Mouse (Mus musculus): Measurements from ENCODE around the gene Ccm2. TPM values are rescaled to one million over a fixed set of nuclear protein-coding genes. Genes with fewer than 3 reads are reported as not detected.

Gene Ccm2
- polyA plus RNA-seq, 1 experiment from 2014 or later: 92.9 TPM

GRCm38 (mm10) chr11:6588295-6588694 lies 41.6 kb downstream of the Ccm2 start:
- Histone ChIP-seq H3K27ac (no peak overlapping the region), H3K4me1 (no peaks in the 10 kb centered on the region), H3K36me3 (peaks cover 66% of the 10 kb centered on the region), H3K27me3 (no peaks in the 10 kb centered on the region), H3K9ac (no peak overlapping the region), H3K4me3 (no peak overlapping the region), H3K4me2 (no peak overlapping the region), H3K9me3 (no peaks in the 10 kb centered on the region)
- ATAC-seq (ENCODE audit: borderline replicate concordance, extremely low read depth, low FRiP score, low TSS enrichment): no peak
- 92% methylated on average over 7 of the region's 7 CpGs for WGBS

- H3K9me3 ChIP-seq: no peaks in the 10 kb centered on the region
- no peaks in the 10 kb centered on the region for H3K4me1 ChIP-seq
- H3K9ac ChIP-seq: no peak overlapping the region
- H3K27ac ChIP-seq: no peak overlapping the region
- 82% methylated on average over 7 of the region's 7 CpGs for WGBS
- peaks cover 76% of the 10 kb centered on the region for H3K36me3 ChIP-seq
- no peak overlapping the region for H3K4me3 ChIP-seq
- no peak overlapping the region for H3K4me2 ChIP-seq
- ATAC-seq (ENCODE audit: borderline replicate concordance, extremely low read depth, low FRiP score, low TSS enrichment): no peak
- no peaks in the 10 kb centered on the region for H3K27me3 ChIP-seq
Measured at GRCm38 (mm10) chr11:6589838-6590237, 43.2 kb downstream of the Ccm2 start.

- Histone ChIP-seq H3K9me3 (no peaks in the 10 kb centered on the region), H3K4me3 (no peak overlapping the region), H3K27ac (no peak overlapping the region), H3K4me1 (no peaks in the 10 kb centered on the region), H3K9ac (no peak overlapping the region), H3K4me2 (no peak overlapping the region), H3K27me3 (no peaks in the 10 kb centered on the region), H3K36me3 (peaks cover 84% of the 10 kb centered on the region)
- 83% methylated on average over 10 of the region's 10 CpGs for WGBS
- no peak for ATAC-seq (ENCODE audit: borderline replicate concordance, extremely low read depth, low FRiP score, low TSS enrichment)
Measured at GRCm38 (mm10) chr11:6590933-6591675, 44.4 kb downstream of the Ccm2 start.

GRCm38 (mm10) chr11:6593406-6593805 lies 46.7 kb downstream of the Ccm2 start:
- Histone ChIP-seq H3K27me3 (no peaks in the 10 kb centered on the region), H3K4me1 (peaks cover 5% of the 10 kb centered on the region), H3K4me3 (no peak overlapping the region), H3K9ac (no peak overlapping the region), H3K27ac (no peak overlapping the region), H3K36me3 (peaks cover 89% of the 10 kb centered on the region), H3K4me2 (no peak overlapping the region), H3K9me3 (no peaks in the 10 kb centered on the region)
- 61% methylated on average over 11 of the region's 11 CpGs for WGBS
- ATAC-seq (ENCODE audit: borderline replicate concordance, extremely low read depth, low FRiP score, low TSS enrichment): no peak

GRCm38 (mm10) chr11:6594845-6595244 lies 48.2 kb downstream of the Ccm2 start:
- peaks cover 78% of the 10 kb centered on the region for H3K36me3 ChIP-seq

GRCm38 (mm10) chr11:6595339-6595738 lies 48.7 kb downstream of the Ccm2 start:
- H3K4me1 ChIP-seq: peaks cover 11% of the 10 kb centered on the region
- H3K27ac ChIP-seq: no peak overlapping the region
- no peaks in the 10 kb centered on the region for H3K9me3 ChIP-seq
- H3K9ac ChIP-seq: no peak overlapping the region
- H3K36me3 ChIP-seq: peaks cover 73% of the 10 kb centered on the region
- no peak for ATAC-seq (ENCODE audit: borderline replicate concordance, extremely low read depth, low FRiP score, low TSS enrichment)
- WGBS: 78% methylated on average over 5 of the region's 5 CpGs
- no peaks in the 10 kb centered on the region for H3K27me3 ChIP-seq
- no peak overlapping the region for H3K4me2 ChIP-seq
- H3K4me3 ChIP-seq: no peak overlapping the region

More at GRCm38 (mm10) chr11:6594845-6595244, 48.2 kb downstream of the Ccm2 start:
- Histone ChIP-seq H3K27me3 (no peaks in the 10 kb centered on the region), H3K4me1 (peaks cover 11% of the 10 kb centered on the region), H3K4me2 (no peak overlapping the region), H3K9me3 (no peaks in the 10 kb centered on the region), H3K9ac (no peak overlapping the region), H3K4me3 (no peak overlapping the region), H3K27ac (no peak overlapping the region)
- 78% methylated on average over 6 of the region's 6 CpGs for WGBS
- ATAC-seq (ENCODE audit: borderline replicate concordance, extremely low read depth, low FRiP score, low TSS enrichment): no peak

GRCm38 (mm10) chr11:6596205-6596604 lies 49.5 kb downstream of the Ccm2 start:
- peaks cover 64% of the 10 kb centered on the region for H3K36me3 ChIP-seq
- ATAC-seq (ENCODE audit: borderline replicate concordance, extremely low read depth, low FRiP score, low TSS enrichment): no peak
- no peak overlapping the region for H3K4me3 ChIP-seq
- H3K27ac ChIP-seq: no peak overlapping the region
- 96% methylated on average over 6 of the region's 6 CpGs for WGBS
- no peak overlapping the region for H3K4me2 ChIP-seq
- peaks cover 11% of the 10 kb centered on the region for H3K4me1 ChIP-seq
- no peaks in the 10 kb centered on the region for H3K27me3 ChIP-seq
- H3K9me3 ChIP-seq: no peaks in the 10 kb centered on the region
- no peak overlapping the region for H3K9ac ChIP-seq

GRCm38 (mm10) chr11:6596616-6597015 lies 49.9 kb downstream of the Ccm2 start:
- H3K4me1 ChIP-seq: peaks cover 11% of the 10 kb centered on the region
- peaks cover 60% of the 10 kb centered on the region for H3K36me3 ChIP-seq
- 84% methylated on average over 3 of the region's 3 CpGs for WGBS

GRCm38 (mm10) chr11:6597523-6597922 lies 50.8 kb downstream of the Ccm2 start:
- H3K9me3 ChIP-seq: no peaks in the 10 kb centered on the region
- peaks cover 17% of the 10 kb centered on the region for H3K4me1 ChIP-seq
- WGBS: 62% methylated on average over 7 of the region's 7 CpGs

More at GRCm38 (mm10) chr11:6596616-6597015, 49.9 kb downstream of the Ccm2 start:
- H3K9me3 ChIP-seq: no peaks in the 10 kb centered on the region
- H3K4me3 ChIP-seq: no peak overlapping the region
- H3K27ac ChIP-seq: no peak overlapping the region
- no peak overlapping the region for H3K9ac ChIP-seq
- ATAC-seq (ENCODE audit: borderline replicate concordance, extremely low read depth, low FRiP score, low TSS enrichment): no peak
- no peaks in the 10 kb centered on the region for H3K27me3 ChIP-seq
- H3K4me2 ChIP-seq: no peak overlapping the region

GRCm38 (mm10) chr11:6598191-6598889 lies 51.7 kb downstream of the Ccm2 start:
- Histone ChIP-seq H3K9ac (no peak overlapping the region), H3K27me3 (no peaks in the 10 kb centered on the region), H3K27ac (no peak overlapping the region), H3K4me3 (no peak overlapping the region), H3K9me3 (no peaks in the 10 kb centered on the region), H3K36me3 (peaks cover 43% of the 10 kb centered on the region), H3K4me2 (no peak overlapping the region), H3K4me1 (peaks cover 24% of the 10 kb centered on the region)
- ATAC-seq (ENCODE audit: borderline replicate concordance, extremely low read depth, low FRiP score, low TSS enrichment): no peak
- 38% methylated on average over 19 of the region's 19 CpGs for WGBS

More at GRCm38 (mm10) chr11:6597523-6597922, 50.8 kb downstream of the Ccm2 start:
- Histone ChIP-seq H3K36me3 (peaks cover 51% of the 10 kb centered on the region), H3K27me3 (no peaks in the 10 kb centered on the region), H3K4me3 (no peak overlapping the region), H3K9ac (no peak overlapping the region), H3K4me2 (no peak overlapping the region), H3K27ac (no peak overlapping the region)
- no peak for ATAC-seq (ENCODE audit: borderline replicate concordance, extremely low read depth, low FRiP score, low TSS enrichment)

GRCm38 (mm10) chr11:6599011-6599681 lies 52.5 kb downstream of the Ccm2 start:
- no peaks in the 10 kb centered on the region for H3K27me3 ChIP-seq
- H3K9me3 ChIP-seq: no peaks in the 10 kb centered on the region
- H3K9ac ChIP-seq: no peak overlapping the region
- WGBS: 21% methylated on average over 27 of the region's 27 CpGs
- H3K4me2 ChIP-seq: no peak overlapping the region
- H3K36me3 ChIP-seq: peaks cover 35% of the 10 kb centered on the region
- ATAC-seq (ENCODE audit: borderline replicate concordance, extremely low read depth, low FRiP score, low TSS enrichment): no peak
- H3K4me3 ChIP-seq: no peak overlapping the region
- peaks cover 32% of the 10 kb centered on the region for H3K4me1 ChIP-seq
- no peak overlapping the region for H3K27ac ChIP-seq

GRCm38 (mm10) chr11:6599831-6600230 lies 53.1 kb downstream of the Ccm2 start:
- Histone ChIP-seq H3K4me2 (no peak overlapping the region), H3K9ac (no peak overlapping the region), H3K9me3 (no peaks in the 10 kb centered on the region), H3K36me3 (peaks cover 29% of the 10 kb centered on the region), H3K27me3 (peaks cover 3% of the 10 kb centered on the region), H3K4me3 (no peak overlapping the region), H3K27ac (no peak overlapping the region), H3K4me1 (peaks cover 39% of the 10 kb centered on the region)
- WGBS: 77% methylated on average over 6 of the region's 6 CpGs
- no peak for ATAC-seq (ENCODE audit: borderline replicate concordance, extremely low read depth, low FRiP score, low TSS enrichment)

Data from lung, embryonic 15.5 days (tissue).